Mouse (Mus musculus) kidney, adult 18-20 months (tissue): ENCODE measurements around the gene Mpi.

Source experiments
- DNase-seq: peaks from one replicate; pipeline ENCODE4 v3.0.0; 2021

Gene Mpi

DNA sequence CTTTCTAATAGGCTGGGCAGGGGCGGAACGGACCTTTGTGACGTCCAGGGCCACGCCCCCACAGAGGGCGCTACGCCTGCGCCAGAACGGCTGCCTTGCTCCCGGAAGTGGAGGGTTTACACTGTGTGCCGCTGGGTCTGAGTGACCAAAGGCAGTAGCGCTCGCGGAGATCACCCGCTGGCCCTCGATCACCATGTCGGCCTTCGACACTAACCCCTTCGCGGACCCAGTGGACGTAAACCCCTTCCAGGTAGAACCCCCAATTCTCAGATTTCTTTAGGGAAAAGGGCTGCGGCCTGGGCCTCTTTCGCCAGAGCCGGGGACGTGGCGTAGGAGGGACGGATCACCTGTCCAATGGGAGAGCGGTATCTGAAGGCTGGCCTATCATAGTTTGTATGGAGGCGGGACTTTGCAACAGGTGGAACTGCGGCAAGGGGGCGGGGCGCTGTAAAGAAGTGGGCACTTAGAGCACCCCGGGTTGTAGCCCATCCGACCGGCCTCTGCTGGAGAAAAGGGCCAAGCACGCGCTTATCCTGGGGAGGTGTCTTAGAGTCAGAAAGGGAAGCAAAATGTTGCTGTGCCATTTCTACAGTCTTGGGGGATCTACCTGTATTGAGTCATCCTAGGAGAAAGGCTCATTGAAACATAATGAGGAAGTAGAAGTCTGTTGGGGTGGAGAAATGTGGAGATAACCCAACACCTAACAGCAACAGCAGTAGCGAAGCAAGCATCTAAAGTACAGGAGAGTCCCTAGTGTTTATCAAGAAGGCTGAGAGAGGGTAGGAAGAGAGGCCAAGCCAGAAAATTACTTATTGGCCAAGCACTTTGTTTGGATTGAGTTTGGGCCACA is 8.5 kb upstream of the Mpi start, which contains the start of gene Scamp2:
TSS of gene Scamp2 (plus strand) at position 83 of the 850 bp plus-strand sequence.
- peak; percentile 98 for DNase-seq

DNA sequence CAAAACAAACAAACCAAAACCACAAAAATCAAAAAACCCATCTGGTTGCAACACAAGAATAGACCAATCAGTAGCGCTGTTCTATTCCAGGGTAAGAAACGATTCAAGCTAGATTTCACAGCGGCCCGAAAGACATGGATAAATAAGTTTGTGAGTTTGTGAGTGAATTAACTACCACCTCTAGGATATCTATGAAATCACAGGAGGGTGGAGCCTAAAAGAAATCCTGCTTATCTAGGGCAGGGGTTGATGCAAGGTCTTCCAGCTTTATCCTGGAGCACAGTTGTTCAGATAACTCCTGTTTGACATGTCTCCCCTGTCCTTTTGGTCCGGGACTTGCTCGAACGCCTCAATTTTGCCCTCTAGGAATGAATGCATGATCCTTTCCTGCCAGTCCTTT is 7.7 kb upstream of the Mpi start:
- DNase-seq, result no peak

DNA sequence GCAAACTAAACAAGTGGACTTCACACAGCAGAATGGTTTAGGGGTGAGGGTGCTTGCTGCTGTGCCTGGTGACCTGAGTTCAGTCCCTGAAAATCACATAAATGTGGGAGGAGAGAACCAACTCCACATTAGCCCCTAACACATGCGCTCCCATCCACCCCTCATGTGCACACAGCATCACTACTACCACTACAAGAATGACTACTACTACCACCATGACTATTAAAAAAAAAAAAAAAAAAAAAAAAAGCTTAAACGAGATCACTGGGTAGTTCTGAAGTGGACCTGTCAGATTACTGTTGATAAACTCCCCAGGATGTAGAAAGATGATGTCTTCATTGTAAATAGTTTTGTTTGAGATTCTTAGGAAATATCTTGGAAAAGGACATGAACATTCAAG is 7.0 kb upstream of the Mpi start:
- no peak for DNase-seq

DNA sequence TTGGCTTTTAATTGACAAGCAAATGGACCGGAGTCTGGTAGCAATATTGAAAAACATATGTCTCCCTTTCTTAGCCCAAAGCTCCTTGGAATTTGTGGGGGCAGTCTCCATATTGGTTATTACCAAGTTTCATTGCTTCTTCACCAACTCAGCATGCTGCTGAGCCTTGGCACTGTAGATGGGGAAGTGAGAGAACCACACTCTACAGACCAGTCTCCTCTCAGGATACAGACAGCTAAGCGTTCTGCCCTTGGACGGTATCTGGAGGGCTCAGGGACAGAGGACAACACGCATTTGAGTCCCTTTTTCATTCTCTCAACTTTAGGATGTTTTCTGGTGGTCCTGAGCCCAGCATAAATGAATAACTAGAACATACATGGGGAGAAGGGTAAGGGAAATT is 6.1 kb upstream of the Mpi start:
- DNase-seq, result no peak

DNA sequence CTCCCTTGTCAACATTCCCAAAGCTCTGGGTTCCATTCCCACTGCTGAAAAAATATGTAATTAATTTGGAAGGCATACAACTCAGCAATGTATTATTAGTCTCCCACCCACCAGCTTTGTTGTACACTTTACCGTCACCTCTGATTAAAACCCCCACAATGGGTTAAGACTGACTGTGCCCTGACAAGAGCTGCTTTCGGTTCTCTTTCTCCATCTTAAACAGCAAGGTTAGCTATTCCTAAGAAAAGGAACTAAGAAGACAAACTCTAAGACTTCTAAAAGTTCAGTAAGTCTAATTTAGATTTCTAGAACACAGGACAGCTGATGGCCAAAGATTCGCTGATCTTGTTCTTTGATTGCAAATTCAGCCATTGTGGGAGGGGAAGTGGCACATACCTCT is 4.7 kb upstream of the Mpi start:
- DNase-seq, result no peak

DNA sequence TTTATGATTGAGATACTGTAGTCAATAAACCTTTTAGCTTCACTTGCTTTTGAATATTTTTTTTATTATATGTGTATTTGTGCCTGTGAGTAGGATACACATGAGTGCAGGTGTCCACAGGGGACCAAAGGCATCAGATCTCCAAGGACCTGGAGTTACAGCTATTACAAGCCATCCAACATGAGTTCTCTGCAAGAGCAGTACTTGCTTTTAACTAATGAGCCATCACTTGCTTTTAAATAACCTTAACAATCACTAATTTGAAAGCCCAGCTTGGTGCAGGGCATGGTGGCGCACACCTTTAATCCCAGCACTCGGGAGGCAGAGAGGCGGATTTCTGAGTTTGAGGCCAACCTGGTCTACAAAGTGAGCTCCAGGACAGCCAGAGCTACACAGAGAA is 2.2 kb upstream of the Mpi start:
- DNase-seq, result no peak

DNA sequence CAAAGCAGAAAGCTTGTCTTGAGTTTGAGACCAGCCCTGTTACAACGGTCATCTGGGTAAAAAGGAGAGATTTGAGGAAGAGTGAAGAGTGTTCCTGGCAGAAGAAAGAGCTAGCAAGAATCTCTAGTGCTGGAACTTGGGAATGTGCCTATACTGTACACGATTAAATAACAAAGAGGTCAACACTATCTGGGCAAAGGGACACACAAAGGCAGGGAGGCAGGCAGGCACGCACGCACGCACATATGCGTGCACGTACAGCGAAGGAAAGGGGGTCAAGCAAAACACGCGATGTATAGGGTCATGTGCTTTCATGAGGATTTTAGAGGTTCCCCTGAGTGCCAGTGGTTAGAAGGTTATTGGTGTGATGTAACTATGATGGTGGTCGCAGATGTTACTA is 556 bp upstream of the Mpi start:
- no peak for DNase-seq

DNA sequence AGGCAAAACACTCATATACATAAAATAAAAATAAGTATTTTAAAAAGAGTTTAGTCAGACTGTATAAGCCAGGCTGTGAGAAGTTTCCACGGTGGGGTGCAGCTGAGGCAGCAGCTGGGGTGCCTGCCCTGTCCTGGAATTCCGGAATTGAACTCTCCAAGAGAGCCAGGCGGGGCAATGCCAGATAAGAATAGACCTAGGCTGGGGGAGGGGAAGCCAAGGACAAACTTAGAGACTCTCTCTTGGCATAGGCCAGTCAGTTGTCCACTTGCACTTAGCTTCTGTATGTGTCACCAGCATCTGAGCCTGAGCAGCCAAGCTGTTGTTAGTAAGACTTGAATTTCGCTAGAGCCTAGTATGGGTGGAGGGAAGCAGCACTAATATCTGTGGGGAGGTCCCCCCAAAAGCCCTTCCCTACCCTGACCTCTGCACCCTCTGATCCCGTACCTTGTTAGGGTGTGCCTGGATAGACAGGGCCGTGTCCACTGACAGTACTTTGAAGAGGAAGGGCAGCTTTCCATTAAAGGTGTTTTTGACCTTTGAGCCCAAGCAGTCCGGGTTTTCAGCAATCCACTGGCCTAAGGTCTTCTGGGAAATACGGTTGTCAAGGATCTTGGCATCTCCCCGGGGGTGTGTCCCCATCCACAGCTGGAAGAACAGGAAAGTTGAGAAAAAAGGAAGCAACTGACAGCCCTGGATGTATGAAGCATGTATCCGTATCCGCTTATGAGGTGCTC is 2.3 kb downstream of the Mpi start:
- peak; percentile 65 for DNase-seq

DNA sequence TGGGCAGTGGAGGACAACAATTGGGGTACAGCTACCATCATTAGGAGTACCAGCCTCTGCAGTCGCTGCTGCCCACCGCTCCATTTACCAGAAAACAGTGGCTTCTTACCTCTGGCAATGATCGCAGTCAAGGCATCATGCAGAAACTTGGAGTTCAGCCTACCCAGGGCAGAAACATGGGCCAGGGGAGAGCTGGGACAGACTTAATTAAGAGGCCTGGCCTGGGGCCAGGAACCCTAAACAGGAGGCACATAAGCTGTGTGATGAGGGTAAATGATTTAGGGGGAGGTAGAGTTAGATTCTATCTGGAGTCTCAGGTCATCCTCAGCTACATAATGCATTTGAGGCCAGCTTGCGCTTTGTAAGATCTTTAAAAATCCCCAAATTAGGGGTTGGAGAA is 3.4 kb downstream of the Mpi start:
- no peak for DNase-seq

DNA sequence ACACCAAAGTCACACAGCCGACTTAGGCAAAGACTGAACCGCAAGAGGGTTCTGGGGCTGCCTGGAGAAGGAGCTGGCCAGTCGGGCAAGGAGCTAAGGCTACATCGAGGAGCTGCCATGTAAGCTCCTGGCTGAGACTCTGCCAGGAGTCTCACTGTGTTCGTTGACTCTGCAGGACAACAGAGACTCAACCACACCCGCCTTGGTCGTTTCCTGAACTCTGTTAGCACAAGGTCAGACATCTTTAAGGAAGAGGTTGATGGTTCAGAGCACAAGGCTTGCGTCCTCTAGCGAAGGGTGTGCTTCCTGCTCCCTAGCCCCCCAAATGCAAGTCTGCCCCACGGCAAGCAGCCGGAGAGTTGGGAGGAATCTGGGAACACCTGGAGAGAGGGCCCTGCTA is 4.7 kb downstream of the Mpi start:
- DNase-seq, result no peak

DNA sequence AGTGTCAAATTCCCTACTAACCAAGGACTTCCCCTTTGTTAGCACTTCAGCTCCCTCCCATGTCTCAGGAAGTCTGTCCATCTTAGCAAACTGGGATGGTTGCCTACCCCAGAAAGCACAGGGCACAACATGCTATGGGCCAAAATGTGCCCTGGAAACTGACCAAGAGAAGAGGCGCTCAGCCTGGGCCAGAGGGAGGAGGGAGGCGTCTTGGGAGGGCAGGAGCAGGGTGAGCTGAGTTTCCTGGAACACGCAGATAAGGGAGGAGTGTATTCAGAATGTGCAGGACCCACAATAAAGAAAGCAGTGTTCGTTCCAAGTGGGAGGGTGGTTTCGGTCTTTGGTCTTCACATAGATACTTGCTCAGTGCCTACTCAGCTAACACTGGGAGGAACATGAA is 5.3 kb downstream of the Mpi start:
- DNase-seq, result no peak

DNA sequence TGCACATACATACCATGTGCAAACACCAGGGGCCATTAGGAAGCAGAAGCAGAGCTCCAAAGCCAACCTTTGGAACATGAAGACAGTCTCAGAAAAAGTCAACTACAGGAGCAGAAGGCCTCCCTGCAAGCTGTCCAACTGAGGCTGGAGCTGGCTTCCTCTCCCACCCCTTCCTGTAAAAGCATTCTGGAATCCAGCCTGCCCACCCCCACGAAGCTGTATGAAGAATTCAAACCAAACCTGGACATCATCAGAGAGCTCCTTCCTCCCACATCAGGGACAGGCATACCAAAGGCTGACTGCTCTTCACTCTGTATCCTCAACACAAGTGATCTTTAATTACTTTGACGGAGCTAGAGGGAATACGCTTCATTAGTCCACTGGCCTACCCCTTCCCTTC is 8.6 kb downstream of the Mpi start:
- no peak for DNase-seq

DNA sequence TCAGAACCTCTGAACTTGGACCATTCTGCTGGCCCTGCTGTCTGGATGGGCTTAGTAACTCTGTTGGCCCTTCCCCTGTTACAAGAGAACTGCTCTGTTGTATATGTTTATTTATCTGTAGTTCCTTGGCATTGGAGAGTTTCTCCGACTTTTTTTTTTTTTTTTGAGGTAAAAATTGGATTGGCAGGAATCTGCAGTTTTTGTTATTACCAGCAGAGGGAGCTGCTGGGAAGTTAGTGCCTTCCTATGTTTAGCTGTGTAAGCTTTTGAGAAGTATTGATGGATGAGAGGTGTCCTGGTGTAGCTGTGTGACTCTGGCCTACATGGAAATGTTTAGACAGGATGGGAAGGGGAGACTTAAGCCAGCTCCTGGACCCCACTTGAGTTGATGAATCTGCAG is 11.3 kb downstream of the Mpi start:
- peak; percentile 48 for DNase-seq

DNA sequence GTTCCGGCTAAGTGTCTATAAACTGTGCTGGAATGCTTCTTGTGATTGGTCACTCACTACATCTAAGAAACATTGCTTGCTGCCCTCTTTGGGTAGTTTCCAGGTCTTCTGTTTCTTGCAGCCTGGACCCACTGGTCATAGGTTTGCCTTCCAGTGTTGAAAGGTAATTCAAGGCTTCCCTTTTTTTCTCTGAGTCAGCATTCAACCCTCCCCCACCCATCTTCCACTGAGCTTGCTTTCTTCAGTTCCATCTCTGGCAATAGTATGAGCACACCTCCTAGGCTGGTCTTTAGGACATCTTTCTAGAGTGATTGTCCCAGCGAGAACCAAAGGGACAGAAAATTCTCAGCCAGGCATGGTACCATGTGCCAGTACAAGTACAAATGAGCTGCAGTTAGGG is 13.0 kb downstream of the Mpi start:
- DNase-seq, result no peak

DNA sequence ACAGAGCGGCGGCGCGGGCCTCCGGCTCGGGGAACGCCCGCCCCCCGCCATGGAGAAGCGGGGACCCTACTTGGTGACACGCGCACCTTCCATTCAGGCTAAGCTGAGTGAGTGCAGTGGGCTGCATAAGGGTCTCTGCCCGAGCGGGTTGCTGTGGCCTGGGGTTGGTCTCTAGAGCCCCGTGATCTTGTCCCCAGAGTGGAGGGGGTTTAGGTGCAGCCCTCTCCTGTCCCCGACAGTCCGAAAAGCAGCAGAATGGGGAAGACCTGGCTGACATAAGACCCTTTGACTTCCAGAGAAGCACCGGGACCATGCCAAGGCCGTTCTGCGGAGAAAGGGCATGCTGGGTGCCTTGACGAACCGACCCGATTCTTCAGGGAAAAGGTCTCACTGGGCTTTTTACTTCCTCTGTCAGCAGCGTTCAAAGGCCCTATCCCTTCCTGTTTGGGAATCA is 14.8 kb downstream of the Mpi start:
- no peak for DNase-seq

DNA sequence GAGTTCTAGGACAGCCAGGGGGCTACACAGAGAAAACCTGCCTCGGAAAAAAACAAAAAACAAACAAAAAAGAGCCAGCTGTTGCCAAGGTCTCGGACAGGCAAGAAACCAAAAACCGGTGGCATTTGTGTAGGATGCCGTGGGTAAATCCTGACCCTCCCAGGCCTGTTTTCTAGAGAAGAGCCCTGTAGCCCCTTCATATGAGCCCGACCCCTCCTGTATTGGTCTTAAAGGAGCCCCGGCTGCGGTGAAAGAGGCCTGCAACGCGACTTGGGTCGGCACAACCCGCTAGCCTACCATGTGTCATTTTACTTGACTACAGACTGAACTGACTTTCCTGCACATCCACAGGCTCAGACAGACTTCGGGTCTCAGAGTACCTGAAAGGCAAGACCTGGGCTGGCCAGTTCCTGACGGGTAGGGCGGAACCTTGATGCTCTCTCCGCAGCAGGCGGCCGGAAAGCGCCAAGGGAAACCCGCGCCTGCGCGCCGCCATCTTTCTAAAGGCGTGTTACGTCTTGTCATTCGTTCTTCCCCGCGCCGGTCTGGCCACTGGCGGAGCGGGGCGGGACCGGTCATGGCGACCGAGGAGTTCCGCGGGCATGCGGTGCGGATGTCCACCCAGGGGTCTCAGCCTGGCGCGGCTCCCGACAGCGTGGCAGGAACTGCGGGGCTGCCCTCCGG is 15.4 kb downstream of the Mpi start, which contains the start of gene Fam219b:
TSS of gene Fam219b (plus strand) at position 485 of the 684 bp plus-strand sequence.
- DNase-seq, result peak; percentile 91

DNA sequence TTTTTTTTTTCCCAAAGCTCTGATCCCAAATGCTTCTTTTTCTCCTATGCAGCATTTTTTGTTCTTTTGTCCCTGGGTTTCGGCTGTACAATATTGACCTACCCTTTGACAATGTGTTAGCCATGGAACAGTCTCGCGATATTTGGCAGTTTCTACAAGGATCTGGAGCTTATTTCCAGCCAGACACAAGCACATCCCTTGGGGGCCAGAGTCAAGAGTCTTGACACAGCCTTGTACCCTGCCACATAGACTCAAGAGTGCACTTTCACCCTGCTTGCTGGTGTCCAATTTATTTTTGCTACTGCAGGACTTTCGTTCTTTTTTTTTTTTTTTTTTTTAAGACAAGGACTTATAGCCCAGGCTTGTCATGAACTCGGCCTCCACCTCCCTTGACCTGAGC is 16.2 kb downstream of the Mpi start:
- DNase-seq, result no peak

DNA sequence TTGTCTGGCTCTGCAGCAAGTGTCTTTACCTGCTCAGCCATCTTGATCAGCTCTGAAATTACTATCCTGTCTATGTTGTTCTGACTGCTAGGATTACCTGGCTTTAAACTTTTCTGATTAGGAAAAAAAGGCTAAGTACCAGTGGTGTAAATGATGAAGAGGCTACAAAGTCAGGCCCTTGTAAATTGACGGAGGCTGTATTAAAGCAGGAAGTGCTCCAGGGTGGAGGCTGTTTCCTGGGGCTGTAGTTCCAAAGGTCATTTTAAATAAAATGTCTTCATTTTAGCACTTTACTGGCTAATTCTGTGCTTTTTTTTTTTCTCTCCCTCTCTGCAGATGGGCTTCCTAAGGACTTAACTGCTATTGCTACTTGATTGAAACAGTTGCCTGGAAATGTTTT is 20.6 kb downstream of the Mpi start:
- DNase-seq, result no peak

DNA sequence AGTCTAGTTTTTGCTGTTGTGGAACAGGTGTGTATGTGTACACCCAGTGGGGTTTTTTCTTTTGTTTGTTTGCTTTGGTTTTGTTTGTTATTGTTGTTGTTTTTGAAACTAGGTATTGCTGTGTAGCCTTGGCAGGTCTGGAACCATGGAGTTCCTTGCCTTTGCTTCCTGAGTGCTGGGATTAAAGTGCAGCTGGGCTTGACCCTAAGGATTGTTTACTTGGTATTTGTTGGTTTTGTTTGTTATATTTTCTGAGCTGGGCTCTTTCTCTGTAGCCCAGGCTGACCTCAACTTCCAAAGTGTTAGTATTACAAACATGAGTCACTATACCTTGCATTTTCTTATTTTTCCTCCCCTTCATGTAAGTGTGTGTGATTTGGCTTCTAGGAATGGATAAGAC is 26.1 kb downstream of the Mpi start:
- no peak for DNase-seq

DNA sequence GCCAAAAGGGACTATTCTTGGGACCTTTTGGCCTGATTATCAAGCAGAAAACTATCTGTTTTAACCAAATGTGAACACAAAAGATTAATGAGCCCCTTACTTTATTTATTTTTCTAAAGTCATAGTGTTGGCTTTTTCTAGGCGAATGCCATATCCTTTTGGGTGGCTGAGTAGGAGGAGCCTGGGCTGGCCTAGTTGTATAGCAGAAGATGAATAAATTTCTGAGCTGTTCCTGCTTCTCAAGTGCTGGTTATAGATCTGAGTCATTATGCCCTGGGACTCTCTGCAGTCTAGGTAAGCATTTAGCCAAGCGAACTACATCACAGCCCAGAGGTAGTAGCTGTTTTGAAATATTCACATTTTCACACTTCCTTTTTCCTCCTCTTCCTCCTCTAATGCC is 27.0 kb downstream of the Mpi start:
- DNase-seq, result no peak

DNA sequence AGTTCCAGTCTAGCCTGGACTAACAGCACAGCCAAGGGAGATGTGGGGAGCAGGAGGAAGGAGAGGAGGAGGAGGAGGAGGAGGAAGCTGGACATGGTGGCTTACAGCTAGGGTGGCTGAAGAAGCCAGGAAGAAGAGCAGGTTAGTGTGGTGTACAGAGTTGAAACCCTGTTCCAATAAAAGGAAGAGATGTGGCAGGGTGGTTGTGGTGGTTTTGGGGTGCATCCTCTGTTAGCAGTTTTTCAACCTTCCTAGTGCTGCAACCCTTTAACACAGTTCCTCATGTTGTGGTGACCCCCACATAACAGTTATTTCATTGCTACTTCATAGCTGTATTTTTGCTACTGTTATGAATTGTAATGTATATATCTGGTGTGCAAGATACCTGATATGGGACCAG is 28.1 kb downstream of the Mpi start:
- no peak for DNase-seq

DNA sequence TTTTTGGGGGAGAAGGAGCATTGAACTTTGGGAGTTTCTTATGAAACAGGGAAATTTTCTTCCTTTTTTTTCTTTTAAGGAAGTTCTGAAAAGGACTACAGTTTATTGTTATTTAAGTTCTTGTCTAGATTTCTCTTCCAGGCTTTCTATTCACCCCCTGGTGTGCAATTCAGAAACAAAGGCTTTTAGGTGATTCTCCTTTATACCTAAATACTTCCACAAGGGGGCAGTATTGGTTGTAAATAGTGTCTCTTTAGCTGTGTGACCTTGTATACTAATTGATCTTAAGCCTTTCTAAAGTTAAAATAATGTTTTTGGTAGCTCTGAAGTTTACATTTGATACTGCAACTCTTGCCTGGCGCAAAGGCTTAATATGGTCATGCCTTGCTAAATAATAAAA is 28.8 kb downstream of the Mpi start:
- DNase-seq, result no peak

DNA sequence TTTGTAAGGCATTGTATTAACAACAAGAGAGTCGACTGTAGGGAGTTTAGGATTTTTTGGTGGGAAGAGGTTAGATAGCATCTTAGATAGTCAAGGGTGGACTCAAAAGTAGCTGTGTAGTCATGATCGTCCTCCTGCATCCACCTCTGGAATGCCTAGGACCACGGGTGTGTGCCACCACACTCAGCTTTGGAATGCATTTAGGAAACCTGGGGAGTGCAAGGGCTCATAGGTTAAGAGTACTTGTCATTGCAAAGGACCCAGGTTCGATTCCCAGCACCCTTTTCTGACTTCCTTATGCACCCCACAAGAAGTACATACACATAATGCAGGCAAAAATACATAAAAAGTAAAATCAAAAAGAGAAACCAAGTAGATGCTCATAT is 29.7 kb downstream of the Mpi start:
- no peak for DNase-seq
